Mouse (Mus musculus) kidney, postnatal 36 days (tissue): ENCODE data around the gene Gm20671.
"Not testable (repeated sequence)": the region's sequence is repeated elsewhere in the genome, so short reads cannot be mapped to it uniquely, and the experiment has no call there.

Source experiments
- DNase-seq, 2 experiments: peaks; one replicate each; pipeline ENCODE4 v3.0.0; 2021 to 2022; ENCODE audit warnings: mixed read lengths in 2 of 2

The Gm20671 gene

GRCm38 (mm10) chr5:32728300-32728699 is 98.6 kb downstream of the Gm20671 start:
- no peak for DNase-seq

- DNase-seq, result peak; percentile 35 to 67
These were observed 101.5 kb downstream of the Gm20671 start for GRCm38 (mm10) chr5:32725397-32725796.

GRCm38 (mm10) chr5:32723981-32724380 is 102.9 kb downstream of the Gm20671 start:
- no peak for DNase-seq

GRCm38 (mm10) chr5:32722711-32723110 is 104.2 kb downstream of the Gm20671 start:
- not testable (repeated sequence) for DNase-seq

- no peak for DNase-seq
These were observed 104.6 kb downstream of the Gm20671 start for GRCm38 (mm10) chr5:32722263-32722662.

GRCm38 (mm10) chr5:32721316-32721715 is 105.6 kb downstream of the Gm20671 start:
- no peak for DNase-seq

GRCm38 (mm10) chr5:32720416-32720815 is 106.5 kb downstream of the Gm20671 start:
- no peak for DNase-seq

- no peak for DNase-seq
These were observed 108.0 kb downstream of the Gm20671 start for GRCm38 (mm10) chr5:32718916-32719315.

GRCm38 (mm10) chr5:32717726-32718125 is 109.2 kb downstream of the Gm20671 start:
- no peak for DNase-seq

GRCm38 (mm10) chr5:32713703-32714467 is 113.0 kb downstream of the Gm20671 start:
- peak; percentile 88 to 96 for DNase-seq

- DNase-seq, result no peak
These were observed 113.7 kb downstream of the Gm20671 start for GRCm38 (mm10) chr5:32713042-32713702.

GRCm38 (mm10) chr5:32712221-32713041 is 114.5 kb downstream of the Gm20671 start:
- DNase-seq, result no peak

- DNase-seq, result no peak
These were observed 115.4 kb downstream of the Gm20671 start for GRCm38 (mm10) chr5:32711485-32711884.

- DNase-seq, result no peak
These were observed 120.6 kb downstream of the Gm20671 start for GRCm38 (mm10) chr5:32706226-32706780.

- peak in 1 of 2 experiments; percentile 73 for DNase-seq
These were observed 129.6 kb downstream of the Gm20671 start for GRCm38 (mm10) chr5:32697208-32697867.

- no peak for DNase-seq
These were observed 133.5 kb downstream of the Gm20671 start for GRCm38 (mm10) chr5:32693411-32693810.
